Mouse (Mus musculus): ENCODE measurements around the gene Slc35a5.

DNA sequence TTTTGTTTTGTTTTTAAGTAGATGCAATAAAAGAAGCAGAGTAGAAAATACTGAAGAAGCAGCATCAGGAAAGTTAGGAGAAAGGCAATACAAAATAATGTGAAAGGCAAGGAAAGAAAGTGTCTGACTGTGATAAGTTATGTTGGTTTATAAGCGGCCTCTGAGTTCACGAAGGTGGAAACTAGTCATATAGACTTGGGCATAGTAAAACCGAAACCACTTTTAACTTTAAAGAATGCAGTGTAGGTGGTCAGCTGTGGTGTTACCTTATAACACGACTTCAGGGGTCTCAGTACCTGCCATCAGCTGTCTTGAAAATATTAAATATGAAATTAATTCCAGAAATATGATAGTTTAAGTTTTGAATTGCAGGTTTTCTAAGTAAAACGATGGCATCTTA lies 23.3 kb upstream of the Slc35a5 start:
- TF ChIP-seq CTCF (IDR thresholded peaks at IDR 0.05) (no peak), EP300 (IDR thresholded peaks at IDR 0.05) (no peak)

All from lung, postnatal 0 days (tissue).